Mouse (Mus musculus) small intestine, adult 2 months (tissue): Measurements from ENCODE around the gene Slc17a8.

Source experiments
- CTCF ChIP-seq: fragments of 200-500 bp; IDR thresholded peaks from 2 replicates; pipeline ENCODE4 v1.5.1; 2012; ENCODE audit warnings: low read depth, mild to moderate bottlenecking, control low read depth, inconsistent platforms, low read length, moderate library complexity, mixed read lengths; ENCODE audit not compliant: insufficient replicate concordance, insufficient read length; ENCODE audit errors: extremely low read depth
- POLR2A ChIP-seq: fragments of 200-500 bp; IDR thresholded peaks from 2 replicates; pipeline ENCODE4 v1.6.1; 2012; ENCODE audit warnings: low read depth, mild to moderate bottlenecking, control low read depth, inconsistent platforms, low read length, moderate library complexity

GRCm38 (mm10) chr10:89633736-89634426 is 12.8 kb upstream of the Slc17a8 start:
- no peak for TF ChIP-seq POLR2A
- TF ChIP-seq CTCF, result no peak
